Mouse (Mus musculus) WW6 (cell line): ENCODE data around the gene Ano2.

Experiments
- DNase-seq: peaks from one replicate; pipeline ENCODE4 v3.0.0-alpha.2; 2013; ENCODE audit warnings: low read depth, low spot score

Gene Ano2

GRCm38 (mm10) chr6:126048206-126048605 lies 358.0 kb downstream of the Ano2 start:
- DNase-seq: no peak

- DNase-seq: no peak
Observed at GRCm38 (mm10) chr6:126053136-126053535, 362.9 kb downstream of the Ano2 start.

GRCm38 (mm10) chr6:126057706-126058105 lies 367.5 kb downstream of the Ano2 start:
- no peak for DNase-seq

- no peak for DNase-seq
Observed at GRCm38 (mm10) chr6:126080531-126080930, 390.3 kb downstream of the Ano2 start.

GRCm38 (mm10) chr6:126086321-126086950 lies 396.2 kb downstream of the Ano2 start:
- no peak for DNase-seq

GRCm38 (mm10) chr6:126088489-126089265 lies 398.5 kb downstream of the Ano2 start:
- DNase-seq: no peak
